Mouse (Mus musculus): ENCODE measurements around the gene Gpr55.

Gpr55 gene

GRCm38 (mm10) chr1:85915890-85916289 lies 44.9 kb downstream of the Gpr55 start:
- no peak for DNase-seq (ENCODE audit: low spot score)

DNA sequence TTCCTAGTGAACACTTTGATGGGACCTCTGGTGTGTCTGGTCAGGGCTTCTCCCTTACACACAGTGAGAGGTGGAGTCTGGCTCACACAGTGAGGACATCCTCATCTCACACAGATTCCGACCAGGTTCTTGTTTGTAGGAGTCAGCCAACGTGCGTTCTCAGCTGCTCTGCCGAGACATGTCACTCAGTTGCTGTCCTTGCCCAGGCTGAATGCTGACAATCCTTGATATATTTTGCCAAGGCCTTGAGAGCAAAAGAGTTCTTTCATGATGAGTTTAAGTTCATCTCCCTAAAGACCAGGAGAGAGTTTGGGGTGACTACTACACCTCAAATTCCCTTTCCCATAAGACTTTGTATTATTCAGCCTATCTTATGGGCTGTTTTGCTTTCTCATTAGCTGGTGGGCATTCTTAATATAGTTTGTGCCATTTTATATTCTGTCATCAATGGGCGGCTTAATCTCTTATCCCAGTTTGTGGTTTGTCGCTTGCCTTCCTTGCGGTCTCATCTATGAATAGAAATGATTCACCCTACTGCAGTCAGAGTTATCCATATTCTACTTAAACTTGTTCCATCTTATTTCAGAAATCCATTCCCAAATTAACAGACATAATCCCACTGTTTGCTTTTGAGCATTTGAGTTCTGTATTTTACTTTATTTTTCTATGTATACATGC lies 47.6 kb downstream of the Gpr55 start:
- DNase-seq (ENCODE audit: low spot score), result no peak

DNA sequence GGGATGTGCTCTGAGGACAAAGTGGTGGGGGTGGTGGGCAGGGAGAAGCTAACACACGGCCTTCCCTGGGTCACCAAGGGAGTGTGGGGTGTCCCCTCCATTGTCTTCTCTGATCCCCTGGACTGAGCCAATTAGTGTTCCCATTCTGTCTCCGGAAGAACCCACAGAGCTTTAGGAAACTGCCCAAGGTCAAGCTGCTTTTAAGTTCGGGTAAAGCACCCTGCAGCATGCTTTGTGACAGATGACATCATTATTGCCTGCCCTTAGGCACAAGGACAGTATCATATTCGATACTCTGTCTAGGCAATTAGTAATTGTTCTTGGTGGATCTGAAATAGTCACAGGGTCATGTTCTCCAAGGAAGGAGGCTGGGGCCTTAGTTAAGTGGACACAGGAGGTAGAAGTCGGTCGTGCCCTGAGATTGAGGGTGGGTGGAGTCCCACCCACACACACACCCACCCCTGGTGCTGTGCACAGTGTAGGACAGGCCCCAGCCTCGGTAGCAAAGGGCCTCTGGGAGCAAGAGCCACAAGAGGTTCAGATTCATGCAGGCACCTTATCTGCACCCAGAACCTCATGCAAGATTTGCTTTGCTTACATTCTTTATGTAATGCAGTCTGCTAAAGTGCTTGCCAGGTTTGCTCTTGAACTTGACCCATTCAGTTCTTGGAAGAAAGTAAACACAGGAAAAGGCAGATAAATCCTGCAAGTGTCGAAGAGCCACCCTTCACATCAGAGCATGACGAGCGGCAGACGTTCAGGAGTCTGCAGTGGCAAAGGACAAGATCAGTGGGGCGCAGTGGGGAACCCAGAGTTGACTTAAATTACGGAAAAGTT lies 51.8 kb downstream of the Gpr55 start:
- DNase-seq (ENCODE audit: low spot score), result no peak

DNA sequence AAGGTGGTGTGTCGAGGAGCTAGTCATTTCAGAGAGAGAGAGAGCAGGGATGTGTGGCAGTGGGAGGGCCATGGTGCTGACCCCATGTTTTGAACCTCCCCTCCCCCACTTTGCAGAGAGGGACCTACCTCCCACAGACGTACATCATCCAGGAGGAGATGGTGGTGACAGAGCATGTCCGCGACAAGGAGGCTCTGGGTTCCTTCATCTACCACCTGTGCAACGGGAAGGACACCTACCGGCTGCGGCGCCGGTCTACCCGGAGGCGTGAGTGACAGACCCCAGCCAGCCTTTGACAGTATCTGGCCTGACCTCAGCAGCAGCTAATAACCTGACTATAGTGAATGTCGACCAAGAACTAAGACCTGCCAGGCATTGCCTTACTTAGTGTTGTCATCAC lies 53.9 kb downstream of the Gpr55 start:
- DNase-seq (ENCODE audit: low spot score), result no peak

- no peak for DNase-seq (ENCODE audit: low spot score)
Measured at GRCm38 (mm10) chr1:85902108-85902561, 58.7 kb downstream of the Gpr55 start.

- DNase-seq (ENCODE audit: low spot score), result no peak
Measured at GRCm38 (mm10) chr1:85901516-85902107, 59.2 kb downstream of the Gpr55 start.

- no peak for DNase-seq (ENCODE audit: low spot score)
Measured at GRCm38 (mm10) chr1:85900521-85901333, 60.1 kb downstream of the Gpr55 start.

DNA sequence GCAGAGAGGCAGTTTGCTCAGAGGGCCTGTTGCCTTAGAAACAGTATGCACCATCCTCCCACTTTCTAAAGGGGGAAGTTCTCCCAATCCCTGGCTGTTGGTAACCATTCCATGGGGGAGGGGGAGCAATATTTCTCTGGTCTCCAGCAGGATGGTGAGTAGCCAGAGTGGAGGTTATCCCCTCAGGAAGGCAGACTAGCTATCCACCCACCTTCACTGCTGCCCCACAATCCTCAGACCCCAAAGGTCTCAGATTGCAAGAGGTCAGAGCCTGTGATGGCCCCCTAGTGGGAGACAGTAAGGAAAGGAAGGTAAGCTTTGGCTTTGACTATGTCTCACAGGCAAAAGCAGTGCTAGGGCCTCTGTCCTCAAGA lies 61.4 kb downstream of the Gpr55 start:
- DNase-seq (ENCODE audit: low spot score), result no peak

DNA sequence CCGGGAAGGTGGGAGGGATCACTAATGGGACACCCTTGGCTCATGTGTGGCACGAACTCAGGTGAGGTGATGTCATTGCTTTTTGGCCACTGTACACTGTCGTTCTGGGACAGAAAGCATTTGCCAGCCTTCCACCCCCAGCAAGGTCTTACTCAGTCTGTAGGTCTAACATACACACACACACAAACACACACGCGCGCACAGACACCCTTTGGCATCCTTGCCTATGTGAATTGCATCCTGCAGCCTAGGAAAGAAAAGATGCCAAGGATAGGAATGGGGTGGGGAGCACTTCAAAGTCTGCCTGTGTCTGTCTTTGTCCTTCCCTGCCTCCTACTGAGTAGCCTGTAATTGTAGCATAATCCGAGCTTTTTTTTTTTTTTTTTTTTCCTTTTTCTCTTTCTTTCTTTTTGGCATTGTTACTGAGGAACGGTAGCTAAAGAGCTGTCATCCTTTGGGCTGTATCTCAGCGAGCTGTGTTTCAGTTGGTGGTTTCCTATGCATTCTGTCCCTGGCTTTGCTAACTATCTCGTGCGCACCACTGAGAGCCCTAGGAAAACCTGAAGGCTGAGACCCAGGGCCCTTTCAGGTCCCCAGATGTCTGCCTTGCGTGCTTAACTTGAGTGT lies 61.9 kb downstream of the Gpr55 start:
- DNase-seq (ENCODE audit: low spot score), result no peak

DNA sequence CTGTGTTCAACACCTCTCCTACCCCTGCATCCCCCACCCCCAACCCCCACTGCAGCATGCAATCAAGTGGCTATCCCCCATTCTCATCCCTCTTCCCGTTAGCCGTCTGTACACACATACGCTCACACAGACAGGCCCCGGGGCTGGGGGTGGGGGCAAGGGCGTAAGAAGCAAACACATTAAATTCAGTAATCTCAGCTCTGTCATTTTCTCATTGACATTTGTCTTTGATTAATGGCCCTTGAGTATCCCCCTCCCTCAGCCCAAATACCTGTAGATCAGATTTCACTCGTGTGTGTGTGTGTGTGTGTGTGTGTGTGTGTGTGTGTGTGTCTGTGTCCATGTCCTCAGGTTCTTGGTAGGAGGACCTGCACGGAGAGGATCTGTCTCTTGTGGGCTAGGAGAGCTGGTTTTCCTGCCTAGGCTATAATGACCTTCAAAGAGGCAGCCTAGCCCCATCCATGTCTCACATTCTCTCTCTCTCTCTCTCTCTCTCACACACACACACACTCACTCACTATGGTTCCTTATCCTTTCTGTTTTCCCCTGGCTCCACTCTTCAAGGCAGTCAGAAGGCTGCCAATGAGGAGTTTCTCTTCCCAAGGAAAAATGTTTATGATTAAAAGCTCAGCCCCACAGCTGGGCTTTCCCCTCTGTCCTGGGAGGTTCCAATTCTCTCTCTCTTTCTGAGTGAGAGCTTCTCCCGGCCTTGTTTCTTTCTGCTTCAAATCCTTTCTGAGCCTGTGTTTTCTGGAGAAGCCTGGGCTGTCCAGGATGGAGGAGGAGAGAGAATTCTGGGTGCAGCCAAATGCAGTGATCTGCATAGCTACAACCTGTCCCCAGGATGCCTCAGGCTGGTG lies 62.7 kb downstream of the Gpr55 start:
- peak; percentile 17 for DNase-seq (ENCODE audit: low spot score)

DNA sequence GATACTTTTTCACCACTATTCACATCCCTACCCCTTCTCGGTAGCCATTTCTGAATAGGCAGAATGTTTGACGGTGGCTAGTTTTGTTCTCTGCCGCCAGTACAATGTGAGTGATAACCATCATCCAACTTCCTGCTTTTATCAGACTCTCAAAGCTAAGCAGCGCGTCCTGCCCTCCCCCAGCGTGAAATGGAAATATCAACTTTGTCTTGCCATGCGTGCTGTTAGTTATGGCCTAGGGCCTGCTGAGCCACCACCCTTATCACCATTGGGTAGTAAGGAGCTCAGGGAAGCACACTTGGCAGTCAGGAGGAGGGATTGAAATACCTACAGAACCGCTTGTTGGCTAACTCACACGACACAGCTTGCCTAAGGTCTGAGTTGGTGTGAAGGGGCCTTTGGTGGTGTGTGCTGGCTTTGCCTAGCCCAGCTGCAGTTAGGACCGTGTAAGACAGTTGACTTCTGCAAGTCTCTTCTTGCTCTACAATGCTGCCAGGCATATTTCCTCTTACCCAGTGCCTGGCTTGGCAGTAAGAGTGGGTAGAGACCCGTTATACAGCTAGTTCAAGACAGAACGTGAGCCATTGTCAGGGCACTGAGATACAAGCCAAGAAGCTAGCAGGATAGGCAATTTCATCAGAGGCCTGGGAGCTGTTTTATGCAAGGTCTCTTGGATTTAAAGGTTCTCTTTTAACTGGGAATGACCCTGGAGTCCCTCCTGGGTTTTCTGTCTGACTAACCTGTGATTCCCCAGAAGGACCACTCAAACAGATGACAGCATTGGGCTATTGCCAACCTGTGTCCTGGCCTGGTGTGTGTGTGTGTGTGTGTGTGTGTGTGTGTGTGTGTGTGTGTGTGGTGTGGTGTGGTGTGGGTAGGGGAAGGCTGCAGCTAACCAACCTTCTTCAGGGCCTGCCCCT lies 63.8 kb downstream of the Gpr55 start:
- DNase-seq (ENCODE audit: low spot score), result peak; percentile 36

GRCm38 (mm10) chr1:85896110-85896509 lies 64.7 kb downstream of the Gpr55 start:
- DNase-seq (ENCODE audit: low spot score), result no peak

GRCm38 (mm10) chr1:85895391-85895837 lies 65.4 kb downstream of the Gpr55 start:
- peak; percentile 37 for DNase-seq (ENCODE audit: low spot score)

DNA sequence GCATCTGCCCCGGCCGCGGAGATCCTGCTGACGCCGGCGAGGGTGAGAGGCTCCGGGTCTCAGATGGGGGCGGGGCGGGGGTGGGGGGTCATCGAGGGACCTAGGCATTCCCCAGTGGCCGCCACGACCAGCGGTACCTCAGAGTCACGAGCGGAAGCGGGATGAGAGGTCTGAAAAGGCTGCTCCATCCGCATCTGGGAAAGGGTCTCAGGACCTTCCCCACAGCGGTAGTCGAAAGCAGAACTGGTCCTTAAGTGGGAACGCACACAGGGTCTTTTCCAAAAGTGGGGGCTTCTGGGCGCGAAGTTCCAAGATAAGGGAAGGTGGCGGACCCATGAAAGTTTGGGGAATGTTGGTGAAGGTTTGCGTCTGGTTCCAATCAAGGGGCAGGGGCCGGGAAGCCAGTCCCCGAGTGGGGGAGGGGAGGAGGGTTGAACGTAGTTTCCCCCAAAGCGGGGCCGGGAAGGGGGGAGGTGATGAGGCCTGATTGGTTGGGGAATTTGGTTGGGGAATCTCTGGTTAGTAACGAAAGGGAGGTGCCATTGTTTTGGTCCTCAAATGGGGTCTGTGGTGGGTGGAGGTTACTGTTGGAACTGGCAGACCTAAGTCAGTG lies 66.0 kb downstream of the Gpr55 start:
- peak; percentile 21 for DNase-seq (ENCODE audit: low spot score)

DNA sequence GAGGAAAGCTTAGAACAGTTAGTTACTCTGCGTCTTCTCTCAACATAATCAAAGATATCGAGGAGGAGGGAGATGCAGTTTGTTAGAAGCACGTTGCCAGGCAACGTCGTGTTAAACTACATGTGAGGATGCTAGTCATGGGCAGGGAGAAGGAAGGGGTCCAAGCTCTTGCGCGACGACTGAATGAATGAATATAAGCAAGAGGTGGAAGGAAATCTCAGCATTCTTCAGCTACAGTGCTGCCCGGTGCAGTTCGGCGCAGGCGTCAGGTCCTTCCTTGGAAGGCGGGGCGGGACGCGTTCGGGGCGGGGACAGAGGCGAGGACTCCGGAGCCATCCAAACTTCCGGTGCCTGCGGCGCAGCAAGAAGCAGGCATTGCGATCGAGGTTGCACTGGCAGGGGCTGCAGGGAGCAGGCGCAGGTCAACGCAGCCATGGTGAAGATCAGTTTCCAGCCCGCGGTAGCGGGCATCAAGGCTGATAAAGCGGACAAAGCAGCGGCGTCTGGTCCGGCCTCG lies 66.5 kb downstream of the Gpr55 start, which contains the start of gene Itm2c:
TSS of gene Itm2c (plus strand) at position 51 of the 517 bp plus-strand sequence.
- peak; percentile 83 for DNase-seq (ENCODE audit: low spot score)
